In genomic region chr9:59694571-59695450, GRCm38 (mm10) we compare ENCODE assay signal across 15 mouse cellular contexts. TPM values are rescaled to one million over a fixed set of nuclear protein-coding genes. Genes with fewer than 3 reads are reported as not detected.
DNase-seq lines count a peak whose midpoint lies in the region; ATAC-seq and TF ChIP-seq lines count a peak whose summit lies in the region.
"Had no signal": no experiment of that assay in that cellular context is flagged by ENCODE, and none has a peak within 500 bp of the region (broad histone marks: within the 10 kb centered on the region; RNA-seq: fewer than 3 reads in every experiment).

No protein-coding gene starts in this region.

- H3K36me3 ChIP-seq in liver, embryonic 16.5 days (ENCODE audit: control insufficient read depth, insufficient read depth): no peaks in the 10 kb centered on the region
- H3K36me3 ChIP-seq in embryonic facial prominence, embryonic 10.5 days (replicated peaks): no peaks in the 10 kb centered on the region
- H3K36me3 ChIP-seq in limb, embryonic 13.5 days: no peaks in the 10 kb centered on the region
- no peaks in the 10 kb centered on the region for H3K36me3 ChIP-seq in stomach, postnatal 0 days (ENCODE audit: control insufficient read depth, insufficient read depth, low read length)
- H3K36me3 ChIP-seq: forebrain, embryonic 12.5 days; liver, embryonic 15.5 days; midbrain, embryonic 15.5 days had no signal

- WGBS in liver, embryonic 16.5 days (ENCODE audit: insufficient replicate concordance): 46% methylated on average over 16 of the region's 16 CpGs
- WGBS in embryonic facial prominence, embryonic 10.5 days: 36% methylated on average over 16 of the region's 16 CpGs
- WGBS in limb, embryonic 13.5 days: 28% methylated on average over 16 of the region's 16 CpGs
- 32% methylated on average over 16 of the region's 16 CpGs for WGBS in stomach, postnatal 0 days

- H3K4me1 ChIP-seq in liver, embryonic 16.5 days (ENCODE audit: control insufficient read depth, low read depth, low read length): no peaks in the 10 kb centered on the region
- H3K4me1 ChIP-seq in embryonic facial prominence, embryonic 10.5 days: peaks cover 47% of the 10 kb centered on the region
- peaks cover 31% of the 10 kb centered on the region for H3K4me1 ChIP-seq in limb, embryonic 13.5 days
- peaks cover 13% of the 10 kb centered on the region for H3K4me1 ChIP-seq in stomach, postnatal 0 days (replicated peaks; ENCODE audit: control insufficient read depth, insufficient read depth)
- H3K4me1 ChIP-seq: liver, embryonic 15.5 days had no signal

- ATAC-seq in liver, embryonic 16.5 days (ENCODE audit: low read depth): peak; percentile 45; the same call in 1 of the 2 replicates
- ATAC-seq in limb, embryonic 13.5 days (ENCODE audit: low FRiP score, low read depth): no peak
- peak; percentile 27 for ATAC-seq in stomach, postnatal 0 days (ENCODE audit: low FRiP score, low TSS enrichment)
- ATAC-seq: midbrain, embryonic 15.5 days had no signal

- no peak for TF ChIP-seq EP300 in stomach, postnatal 0 days (optimal IDR thresholded peaks at IDR 0.05)

- peaks cover 13% of the 10 kb centered on the region; the same call in 1 of the 2 replicates for H3K27me3 ChIP-seq in liver, embryonic 16.5 days (ENCODE audit: control insufficient read depth, insufficient read depth, low read depth, low read length)
- peaks cover 18% of the 10 kb centered on the region for H3K27me3 ChIP-seq in embryonic facial prominence, embryonic 10.5 days (replicated peaks; ENCODE audit: low read depth, poor library complexity, severe bottlenecking)
- no peaks in the 10 kb centered on the region for H3K27me3 ChIP-seq in limb, embryonic 13.5 days
- no peaks in the 10 kb centered on the region for H3K27me3 ChIP-seq in stomach, postnatal 0 days (ENCODE audit: control insufficient read depth, insufficient read depth, low read length)
- H3K27me3 ChIP-seq: midbrain, embryonic 15.5 days had no signal

- no peak overlapping the region for H3K4me3 ChIP-seq in liver, embryonic 16.5 days (ENCODE audit: low read depth, low read length)
- H3K4me3 ChIP-seq in embryonic facial prominence, embryonic 10.5 days: no peak overlapping the region
- H3K4me3 ChIP-seq in limb, embryonic 13.5 days: no peak overlapping the region
- no peak overlapping the region for H3K4me3 ChIP-seq in stomach, postnatal 0 days (ENCODE audit: low read depth, low read length)
- H3K4me3 ChIP-seq: forebrain, embryonic 12.5 days; liver, embryonic 15.5 days; midbrain, embryonic 15.5 days had no signal

- no peak overlapping the region for H3K27ac ChIP-seq in liver, embryonic 16.5 days (ENCODE audit: low read length)
- H3K27ac ChIP-seq in embryonic facial prominence, embryonic 10.5 days (replicated peaks): 0 out of 2 replicates have a peak overlapping the region, but pooled peaks have one; percentile 26
- H3K27ac ChIP-seq in limb, embryonic 13.5 days: peak overlapping the region; percentile 33; the same call in 1 of the 2 replicates
- H3K27ac ChIP-seq in stomach, postnatal 0 days (replicated peaks): peak overlapping the region; percentile 80
- H3K27ac ChIP-seq: forebrain, embryonic 12.5 days; liver, embryonic 15.5 days; midbrain, embryonic 15.5 days had no signal

- DNase-seq in liver: no peak
- peak; percentile 51 for DNase-seq in embryonic facial prominence, embryonic 10.5 days (ENCODE audit: low spot score)
- peak; percentile 63 for DNase-seq in stomach, postnatal 0 days (ENCODE audit: low spot score)
- DNase-seq in thymus, postnatal 36 days: no peak
- no peak for DNase-seq in layer of hippocampus, adult 18-20 months (ENCODE audit: low spot score in 2 of 2)
- DNase-seq: cerebellum, postnatal 25 days; gastrocnemius, postnatal 36 days; heart, postnatal 36 days; kidney, adult 9 months; layer of hippocampus, adult 9-11 months had no signal

- no peak overlapping the region for H3K4me2 ChIP-seq in liver, embryonic 16.5 days (ENCODE audit: low read depth, low read length)
- no peak overlapping the region for H3K4me2 ChIP-seq in limb, embryonic 13.5 days (replicated peaks)
- H3K4me2 ChIP-seq in stomach, postnatal 0 days (replicated peaks; ENCODE audit: low read depth): no peak overlapping the region
- H3K4me2 ChIP-seq: forebrain, embryonic 12.5 days; liver, embryonic 15.5 days; midbrain, embryonic 15.5 days had no signal

- H3K9me3 ChIP-seq in liver, embryonic 16.5 days (replicated peaks; ENCODE audit: control insufficient read depth, low read length): no peaks in the 10 kb centered on the region
- H3K9me3 ChIP-seq in embryonic facial prominence, embryonic 10.5 days: no peaks in the 10 kb centered on the region
- no peaks in the 10 kb centered on the region for H3K9me3 ChIP-seq in limb, embryonic 13.5 days
- no peaks in the 10 kb centered on the region for H3K9me3 ChIP-seq in stomach, postnatal 0 days (ENCODE audit: control insufficient read depth, low read length)
- H3K9me3 ChIP-seq: forebrain, embryonic 12.5 days; liver, embryonic 15.5 days; midbrain, embryonic 15.5 days had no signal

- no peak overlapping the region for H3K9ac ChIP-seq in liver, embryonic 16.5 days (ENCODE audit: low read depth, low read length)
- no peak overlapping the region for H3K9ac ChIP-seq in limb, embryonic 13.5 days
- peak overlapping the region; percentile 9; the same call in 1 of the 2 replicates for H3K9ac ChIP-seq in stomach, postnatal 0 days (ENCODE audit: low read length)
- H3K9ac ChIP-seq: forebrain, embryonic 12.5 days; liver, embryonic 15.5 days; midbrain, embryonic 15.5 days had no signal

- no peak for TF ChIP-seq CTCF in stomach, postnatal 0 days (IDR thresholded peaks at IDR 0.05; ENCODE audit: low read depth)

RNA-seq across cellular contexts. Expression of gene Gramd2, which starts 14.9 kb away (rescaled TPM):
- 0.25 and 0.27 TPM in 2 replicates for polyA plus RNA-seq in liver, embryonic 16.5 days (2015; fragmentation: Nextera tagmentation; extraction: Ambion mirVana)
- polyA plus RNA-seq in embryonic facial prominence, embryonic 10.5 days (2016; fragmentation: Nextera tagmentation; extraction: Ambion mirVana): 0.24 and 0.64 TPM in 2 replicates
- polyA plus RNA-seq in limb, embryonic 13.5 days (2015; fragmentation: Nextera tagmentation; extraction: Ambion mirVana): 1.0 TPM in 2 replicates
- 5.9 and 6.7 TPM in 2 replicates for polyA plus RNA-seq in stomach, postnatal 0 days (2015; fragmentation: Nextera tagmentation; extraction: Ambion mirVana)
- 1 to 10 TPM; 5.3 to 5.8 TPM for total RNA-seq in layer of hippocampus, adult 18-20 months (2021)
- total RNA-seq: heart, postnatal 36 days had no signal

RNA-seq across cellular contexts. Expression of gene Pkm, which starts 38.6 kb away (rescaled TPM):
- 152 and 158 TPM in 2 replicates for polyA plus RNA-seq in liver, embryonic 16.5 days (2015; fragmentation: Nextera tagmentation; extraction: Ambion mirVana)
- polyA plus RNA-seq in embryonic facial prominence, embryonic 10.5 days (2016; fragmentation: Nextera tagmentation; extraction: Ambion mirVana): 2,716 and 3,081 TPM in 2 replicates
- polyA plus RNA-seq in limb, embryonic 13.5 days (2015; fragmentation: Nextera tagmentation; extraction: Ambion mirVana): 1,325 and 1,327 TPM in 2 replicates
- 472 and 500 TPM in 2 replicates for polyA plus RNA-seq in stomach, postnatal 0 days (2015; fragmentation: Nextera tagmentation; extraction: Ambion mirVana)
- total RNA-seq in layer of hippocampus, adult 18-20 months (2021): 1,000 to 10,000 TPM; 1,476 to 1,478 TPM

RNA-seq across cellular contexts. Expression of gene Senp8, which starts 55.7 kb away (rescaled TPM):
- polyA plus RNA-seq in liver, embryonic 16.5 days (2015; fragmentation: Nextera tagmentation; extraction: Ambion mirVana): 3.2 and 3.6 TPM in 2 replicates
- 15.6 and 17.4 TPM in 2 replicates for polyA plus RNA-seq in embryonic facial prominence, embryonic 10.5 days (2016; fragmentation: Nextera tagmentation; extraction: Ambion mirVana)
- polyA plus RNA-seq in limb, embryonic 13.5 days (2015; fragmentation: Nextera tagmentation; extraction: Ambion mirVana): 8.8 and 11.1 TPM in 2 replicates
- 4.2 and 4.3 TPM in 2 replicates for polyA plus RNA-seq in stomach, postnatal 0 days (2015; fragmentation: Nextera tagmentation; extraction: Ambion mirVana)
- 10 to 100 TPM; 10.1 to 14.3 TPM for total RNA-seq in layer of hippocampus, adult 18-20 months (2021)

RNA-seq across cellular contexts. Expression of gene Myo9a, which starts 55.9 kb away (rescaled TPM):
- polyA plus RNA-seq in liver, embryonic 16.5 days (2015; fragmentation: Nextera tagmentation; extraction: Ambion mirVana): 3.1 and 3.4 TPM in 2 replicates
- polyA plus RNA-seq in embryonic facial prominence, embryonic 10.5 days (2016; fragmentation: Nextera tagmentation; extraction: Ambion mirVana): 10.1 and 11.1 TPM in 2 replicates
- 16.8 and 17.5 TPM in 2 replicates for polyA plus RNA-seq in limb, embryonic 13.5 days (2015; fragmentation: Nextera tagmentation; extraction: Ambion mirVana)
- 3.8 and 4.0 TPM in 2 replicates for polyA plus RNA-seq in stomach, postnatal 0 days (2015; fragmentation: Nextera tagmentation; extraction: Ambion mirVana)
- total RNA-seq in layer of hippocampus, adult 18-20 months (2021): 10 to 100 TPM; 58.2 to 65.6 TPM

Comparison
In these comparisons a context has a peak if more than half of its experiments do, and no peak if none do; other contexts are left out.
1. DNase-seq: peak in embryonic facial prominence, embryonic 10.5 days (single experiment) and stomach, postnatal 0 days (single experiment); none in liver (single experiment), thymus, postnatal 36 days (0 of 2) and layer of hippocampus, adult 18-20 months (0 of 2).